Mouse (Mus musculus): ENCODE measurements around the gene Tcf7l1.

Gene Tcf7l1

DNA sequence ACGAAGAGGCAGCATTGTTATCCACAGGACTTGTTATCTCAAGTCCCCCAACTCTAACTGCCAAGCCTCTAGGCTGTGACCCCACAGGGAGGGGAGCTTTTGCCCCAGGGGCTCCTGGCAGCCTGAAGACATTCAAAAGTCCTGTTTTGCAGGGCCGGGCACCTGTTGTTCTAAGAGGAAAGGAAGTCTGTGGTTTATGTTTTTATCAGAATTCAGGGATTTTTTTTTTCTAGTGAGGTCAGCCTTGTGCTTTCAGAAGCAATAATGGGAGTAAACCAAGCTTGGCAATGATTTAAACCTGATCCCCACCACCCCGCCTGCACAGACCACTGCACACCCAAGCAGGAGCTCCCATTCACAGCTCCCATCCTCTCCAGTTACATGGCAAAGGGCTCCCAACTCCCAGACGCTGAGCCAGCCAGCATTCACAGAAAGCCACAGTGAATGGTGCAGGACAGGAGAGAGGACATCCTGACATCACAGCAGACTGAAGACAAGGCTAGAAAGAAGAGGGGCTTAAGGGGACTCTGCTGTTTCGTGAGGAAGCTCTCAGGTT is 40.1 kb downstream of the Tcf7l1 start:
- intact Hi-C loops (cut with DNase I): no loop called here

- intact Hi-C loops (cut with DNase I): no loop called here
Measured at GRCm38 (mm10) chr6:72748421-72748820, 40.6 kb downstream of the Tcf7l1 start.

GRCm38 (mm10) chr6:72747814-72748213 is 41.2 kb downstream of the Tcf7l1 start:
- intact Hi-C loops (cut with DNase I): no loop called here

DNA sequence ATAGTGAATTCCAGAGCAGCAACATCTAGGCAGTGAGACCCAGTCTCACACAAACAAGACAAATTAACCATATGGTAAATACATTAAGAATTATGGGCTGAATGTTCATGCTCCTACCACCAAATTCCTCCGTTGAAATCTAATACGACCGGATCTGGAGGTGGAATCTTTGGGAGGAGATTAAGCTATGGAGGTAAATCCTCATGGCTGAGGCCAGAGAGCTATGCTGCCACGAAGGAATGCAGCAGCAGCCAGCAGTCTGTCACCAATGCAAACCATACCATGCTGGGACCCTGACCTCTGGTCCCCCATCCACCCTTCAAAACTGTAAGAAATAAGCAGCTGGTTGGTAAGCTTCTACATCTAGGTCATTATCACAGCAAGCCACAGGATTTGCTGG is 41.9 kb downstream of the Tcf7l1 start:
- intact Hi-C loops (cut with DNase I): no loop called here

DNA sequence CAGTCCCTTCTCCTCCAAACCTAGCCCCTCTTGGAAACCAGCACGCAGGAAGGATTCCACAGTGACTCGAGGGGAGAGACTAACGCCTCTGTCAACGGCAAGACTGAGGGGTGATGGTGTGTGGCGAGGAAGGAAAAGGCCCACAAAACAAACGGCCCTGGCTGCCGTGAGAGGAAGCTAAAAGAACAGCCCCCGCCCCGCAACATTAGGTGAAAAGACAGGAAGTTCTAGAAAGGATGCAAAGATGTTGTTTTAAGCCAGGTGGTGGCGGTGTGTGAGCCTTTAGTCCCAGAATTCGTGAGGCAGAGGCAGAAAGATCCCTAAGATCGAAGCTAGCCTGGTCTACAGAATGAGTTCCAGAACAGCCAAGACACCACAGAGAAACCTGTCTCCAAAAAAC is 43.3 kb downstream of the Tcf7l1 start:
- intact Hi-C loops (cut with DNase I): no loop called here

DNA sequence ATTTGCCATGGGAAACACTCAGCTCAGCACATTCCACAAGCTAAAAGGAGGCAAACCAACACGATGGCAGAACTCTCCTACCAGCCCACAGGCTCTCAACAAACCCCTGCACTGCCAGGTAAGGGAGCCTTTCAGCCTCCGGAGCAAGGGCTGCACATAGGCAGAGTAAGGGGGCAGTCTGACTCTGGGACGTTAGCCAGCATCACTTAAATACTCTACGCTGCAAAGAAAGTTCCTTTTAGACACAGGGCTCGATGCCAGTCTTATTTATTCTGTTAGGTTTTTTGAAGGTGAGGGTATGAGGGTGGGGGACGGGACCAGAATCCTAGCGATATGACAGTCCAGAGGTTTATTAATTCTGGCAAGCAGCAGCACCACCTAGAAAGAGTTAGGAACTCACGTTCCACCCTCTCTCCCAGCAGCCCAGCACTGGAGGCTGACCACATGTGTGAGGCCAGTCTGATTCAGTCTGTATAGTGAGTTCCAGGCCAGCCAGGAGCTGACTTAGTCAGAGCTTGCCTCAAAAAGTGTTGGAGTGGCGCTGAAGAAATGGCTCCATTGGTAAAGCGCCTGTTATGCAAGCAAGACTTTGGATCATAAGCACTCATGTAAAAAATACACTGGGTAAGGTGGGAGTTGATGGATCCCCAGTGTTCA is 44.8 kb downstream of the Tcf7l1 start:
- intact Hi-C loops (cut with DNase I): no loop called here

DNA sequence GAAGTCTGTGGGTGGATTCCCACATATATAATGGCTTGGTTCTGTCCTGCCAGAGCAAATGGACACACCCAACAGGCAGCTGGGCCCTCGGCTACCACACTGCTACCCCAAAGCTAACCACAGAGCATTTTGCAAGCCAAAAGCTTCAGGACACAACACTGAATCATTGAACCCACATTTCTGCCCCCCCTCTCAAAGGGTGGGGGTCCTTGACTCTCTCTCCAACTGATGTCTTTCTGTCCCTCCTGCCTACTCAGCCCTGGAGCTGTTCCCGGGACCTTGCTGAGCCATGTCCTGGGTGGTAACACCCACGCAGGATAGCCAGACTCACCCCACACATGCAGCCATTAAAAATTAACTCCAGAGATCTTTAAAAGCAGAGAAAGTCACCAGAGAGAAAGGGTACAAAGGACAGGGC is 45.4 kb downstream of the Tcf7l1 start:
- intact Hi-C loops (cut with DNase I): no loop called here

DNA sequence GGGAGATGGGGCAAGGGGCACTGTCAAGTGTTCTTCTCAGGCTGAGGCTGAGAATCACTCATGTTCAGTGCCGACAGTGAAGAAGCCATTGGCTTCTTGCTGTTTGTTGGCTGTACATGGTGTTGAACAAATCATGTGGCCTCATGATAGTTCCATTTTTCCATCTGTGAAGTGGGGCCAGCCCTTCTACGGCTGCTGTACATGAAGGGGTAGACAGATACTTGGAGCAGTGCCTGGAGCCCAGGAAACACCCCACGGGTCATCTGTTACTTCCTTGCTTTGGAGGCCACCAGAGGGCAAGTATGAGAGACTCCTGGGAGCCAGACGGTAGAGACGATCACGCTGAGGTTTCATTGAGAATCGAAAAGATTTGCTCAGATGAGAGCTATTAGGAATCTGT is 46.7 kb downstream of the Tcf7l1 start:
- intact Hi-C loops (cut with DNase I): no loop called here

DNA sequence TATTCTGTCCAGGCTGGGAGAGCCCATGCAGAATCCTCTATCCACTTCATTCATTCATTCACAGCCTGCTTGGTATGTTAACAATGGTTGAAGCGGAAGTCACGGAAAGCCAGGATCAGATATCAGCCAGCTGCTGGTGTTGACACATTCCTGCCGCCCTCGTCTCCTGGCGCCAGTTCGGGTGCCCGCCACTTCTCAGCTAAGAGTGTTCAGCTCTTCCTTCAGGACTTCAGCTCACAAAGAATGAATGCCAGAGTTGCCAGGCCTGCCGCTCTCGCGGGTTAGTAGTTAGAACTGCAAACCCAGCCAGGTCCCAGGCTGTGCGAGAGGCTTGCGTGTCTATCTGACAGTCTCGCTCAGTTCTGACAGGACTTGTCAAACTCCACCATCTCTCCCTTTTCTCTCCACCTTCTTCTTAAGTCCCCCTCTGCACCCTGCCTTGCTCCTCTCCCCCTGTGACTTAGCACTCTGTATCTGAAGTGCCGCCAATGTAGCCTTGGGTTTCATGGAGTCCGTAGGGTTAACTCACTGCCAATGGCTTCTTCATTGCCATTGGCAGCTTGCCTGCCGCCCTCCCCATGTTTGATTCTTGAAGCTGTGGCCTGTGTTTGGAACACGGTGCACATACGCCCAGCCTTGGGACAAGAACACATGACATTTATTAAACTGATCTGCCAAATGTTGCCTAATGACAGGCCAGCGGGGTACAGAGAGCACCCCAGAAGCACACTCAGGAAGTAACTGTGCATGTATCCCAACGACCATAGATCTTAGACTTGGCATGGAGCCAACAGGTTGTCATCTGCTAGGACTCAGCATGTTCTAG is 48.2 kb downstream of the Tcf7l1 start:
- intact Hi-C loops (cut with DNase I): no loop called here

GRCm38 (mm10) chr6:72736872-72737271 is 52.2 kb downstream of the Tcf7l1 start:
- intact Hi-C loops (cut with DNase I): no loop called here

DNA sequence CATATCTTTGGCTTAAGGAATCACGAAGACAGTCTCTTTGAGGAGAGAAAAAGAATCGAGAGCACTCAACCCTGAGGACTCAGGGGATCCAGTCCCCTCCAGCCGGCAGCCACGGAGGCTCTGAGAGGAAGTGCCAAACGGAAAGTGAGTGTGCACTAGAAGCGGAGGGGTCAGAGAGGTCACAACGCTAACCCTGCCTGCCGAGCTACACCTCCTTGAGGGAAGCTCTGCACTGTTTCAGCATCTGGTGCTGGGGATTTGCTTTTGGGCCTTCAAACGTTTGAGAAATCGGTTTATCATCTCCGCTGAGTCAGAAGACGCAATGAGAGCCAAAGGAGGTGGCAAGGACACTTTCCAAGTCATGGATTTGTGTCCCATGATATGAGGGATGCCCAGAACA is 53.8 kb downstream of the Tcf7l1 start:
- intact Hi-C loops (cut with DNase I): no loop called here

DNA sequence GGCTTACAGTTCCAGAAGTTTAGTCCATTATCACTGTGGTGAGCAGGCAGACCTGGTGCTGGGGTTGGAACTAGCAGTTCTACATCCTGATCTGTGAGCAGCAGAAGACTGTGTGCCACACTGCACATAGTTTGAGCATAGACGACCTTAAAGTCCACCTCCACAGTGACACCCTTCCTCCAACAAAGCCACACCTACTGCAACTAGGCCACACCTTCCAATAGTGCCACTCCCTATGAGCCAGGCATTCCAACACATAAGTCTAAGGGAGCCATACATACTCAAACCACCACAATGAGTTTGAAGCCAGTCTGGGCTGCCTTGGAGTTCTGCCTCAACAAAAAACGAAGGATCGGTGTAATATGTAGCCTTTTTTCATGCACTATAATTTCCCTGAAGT is 55.7 kb downstream of the Tcf7l1 start:
- intact Hi-C loops (cut with DNase I): no loop called here

DNA sequence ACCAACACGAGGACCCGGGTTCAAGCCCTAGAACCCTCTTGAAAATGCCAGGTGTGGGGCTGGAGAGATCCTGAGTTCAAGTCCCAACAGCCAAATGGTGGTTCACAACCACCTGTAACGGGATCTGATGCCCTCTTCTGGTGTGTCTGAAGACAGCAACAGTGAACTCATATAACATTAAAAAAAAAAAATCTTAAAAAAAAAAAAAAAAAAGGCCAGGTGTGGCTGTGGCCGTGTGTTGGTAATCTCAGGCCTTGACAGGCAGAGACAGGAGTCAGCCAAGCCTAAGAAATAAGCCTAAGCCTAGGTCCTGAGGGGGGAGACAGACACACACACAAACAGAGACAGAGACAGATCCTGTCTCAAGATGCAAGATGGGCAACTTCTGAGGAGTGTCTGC is 56.9 kb downstream of the Tcf7l1 start:
- intact Hi-C loops (cut with DNase I): no loop called here

- intact Hi-C loops (cut with DNase I): no loop called here
Measured at GRCm38 (mm10) chr6:72730560-72730849, 58.5 kb downstream of the Tcf7l1 start.

DNA sequence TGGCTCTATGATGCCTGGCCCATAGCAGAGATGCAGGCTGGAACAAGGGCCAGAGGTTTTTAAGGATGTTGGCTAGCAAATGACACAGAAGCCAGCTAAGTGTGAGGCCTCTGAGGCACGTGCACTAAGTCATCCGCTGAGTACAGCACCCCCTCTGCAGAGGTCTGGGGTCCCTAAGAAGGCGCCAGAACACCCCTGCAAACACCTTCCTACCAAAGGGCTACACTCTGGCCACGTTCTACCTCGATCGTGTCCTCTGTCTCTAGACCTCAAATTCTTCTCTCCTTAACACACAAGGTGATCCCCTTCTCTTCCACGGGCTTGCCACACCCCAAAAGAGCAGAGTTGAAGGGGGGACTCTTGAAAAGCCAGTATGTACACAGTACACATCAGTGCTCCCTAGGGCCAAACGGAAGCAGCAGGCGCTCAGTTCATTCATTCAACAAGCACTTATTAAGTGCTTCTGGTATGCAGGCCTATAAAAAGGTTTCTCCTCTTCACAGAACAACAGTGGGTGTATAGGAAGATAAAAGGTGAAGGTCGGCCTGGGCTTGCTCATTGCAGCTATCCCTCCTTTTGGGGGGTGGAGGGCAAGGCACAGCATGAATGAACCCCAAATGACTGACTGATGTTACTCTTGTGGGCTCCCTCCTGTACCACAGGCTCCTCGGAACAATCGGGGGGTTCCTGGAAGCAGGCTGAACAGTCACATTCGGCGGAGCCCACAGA is 59.1 kb downstream of the Tcf7l1 start:
- intact Hi-C loops (cut with DNase I): no loop called here

GRCm38 (mm10) chr6:72727826-72728225 is 61.2 kb downstream of the Tcf7l1 start:
- intact Hi-C loops (cut with DNase I): no loop called here

GRCm38 (mm10) chr6:72724494-72725180 is 64.4 kb downstream of the Tcf7l1 start:
- intact Hi-C loops (cut with DNase I): no loop called here

GRCm38 (mm10) chr6:72723731-72724385 is 65.2 kb downstream of the Tcf7l1 start:
- intact Hi-C loops (cut with DNase I): no loop called here

DNA sequence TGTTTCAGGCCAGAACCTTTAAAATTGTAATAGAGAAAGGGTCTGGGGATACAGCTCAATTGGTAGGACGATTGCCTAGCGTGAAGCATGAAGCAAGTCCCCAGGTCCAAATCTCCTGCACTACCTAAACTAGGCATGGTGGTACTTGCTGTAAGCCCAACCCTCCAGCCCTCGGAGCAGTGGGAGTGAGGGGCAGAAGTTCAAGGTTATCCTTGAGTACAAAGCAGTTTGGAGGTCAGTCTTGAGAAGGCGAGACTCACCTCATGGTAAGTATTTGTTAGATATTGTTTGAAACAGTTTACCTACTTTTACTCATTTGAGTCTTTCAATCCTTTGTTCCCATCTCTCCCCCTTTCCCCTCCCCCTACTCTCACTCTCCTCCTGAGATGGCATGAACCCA is 65.9 kb downstream of the Tcf7l1 start:
- intact Hi-C loops (cut with DNase I): no loop called here

DNA sequence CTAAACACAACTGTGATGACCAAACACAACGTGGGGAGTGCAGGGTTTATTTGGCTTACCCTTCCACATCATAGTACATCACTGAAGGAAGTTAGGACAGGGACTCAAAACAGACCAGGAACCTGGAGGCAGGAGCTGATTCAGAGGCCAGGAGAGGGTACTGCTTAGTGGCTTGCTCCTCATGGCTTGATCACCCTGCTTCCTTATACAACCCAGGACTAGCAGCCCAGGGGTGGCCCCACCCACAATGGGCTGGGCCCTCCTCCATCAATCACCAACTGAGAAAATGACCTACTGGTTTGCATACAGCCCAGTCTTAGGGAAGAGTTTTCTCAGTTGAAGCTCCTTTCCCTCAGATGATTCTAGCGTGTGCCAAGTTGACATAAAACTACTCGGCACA is 68.2 kb downstream of the Tcf7l1 start:
- intact Hi-C loops (cut with DNase I): no loop called here

DNA sequence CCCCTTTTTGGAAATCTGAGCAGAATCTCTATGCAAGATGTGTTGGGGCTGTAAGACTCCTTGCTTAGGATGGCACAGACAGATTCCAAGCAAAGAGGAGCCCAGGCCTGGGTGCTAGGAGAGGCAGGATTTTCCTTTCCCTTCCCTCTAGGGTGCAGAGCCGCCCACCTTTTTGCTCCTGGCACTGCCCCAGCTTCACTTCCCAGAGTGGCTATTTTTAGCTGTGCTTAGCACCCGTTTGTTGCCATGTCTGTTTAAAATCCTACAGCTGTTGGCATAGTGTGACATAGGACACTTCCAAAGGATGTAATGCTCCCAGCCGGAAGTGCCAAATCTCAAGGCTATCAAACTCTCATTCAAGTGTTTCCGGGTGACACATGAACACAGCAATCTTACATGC is 74.3 kb downstream of the Tcf7l1 start:
- intact Hi-C loops (cut with DNase I): no loop called here

Measured in adrenal gland (tissue).